Mouse (Mus musculus) heart, postnatal 0 days (tissue): ENCODE measurements around the gene Zdhhc5.

ENCODE experiments used
- CTCF ChIP-seq: IDR thresholded peaks from 2 replicates; pipeline ENCODE4 v1.5.1; 2016; ENCODE audit warnings: antibody characterized with exemption, control low read depth, low read depth
- EP300 ChIP-seq: IDR thresholded peaks from 2 replicates; pipeline ENCODE4 v1.6.1; 2016; ENCODE audit warnings: antibody characterized with exemption, low read depth

DNA sequence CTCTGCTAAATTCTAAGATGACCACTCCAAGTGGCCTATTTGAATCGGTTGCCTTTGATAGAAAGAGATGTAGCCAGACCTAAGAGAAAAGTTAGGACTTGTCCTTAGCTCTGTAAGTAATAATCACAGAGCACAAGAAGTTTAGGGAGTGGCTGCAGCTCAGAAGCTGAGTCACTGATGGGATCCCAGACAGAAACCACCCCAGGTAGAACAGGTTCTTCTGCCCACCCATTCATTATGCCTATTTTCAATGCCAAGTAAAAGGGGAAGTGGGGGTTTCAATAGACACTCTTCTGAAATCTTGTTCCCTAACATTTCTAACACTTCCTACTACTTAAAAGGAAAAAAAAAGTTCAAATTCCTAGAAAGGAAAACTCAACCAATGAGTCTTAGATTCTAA is 9.7 kb downstream of the Zdhhc5 start:
- TF ChIP-seq CTCF (no peak), EP300 (no peak)
